Mouse (Mus musculus) G1E (cell line): ENCODE data around the gene Map3k6. TPM values are rescaled to one million over a fixed set of nuclear protein-coding genes. Genes with fewer than 3 reads are reported as not detected.
A peak's percentile ranks its signal among the peaks of the same experiment; 100 is the strongest.

Experiments
- ATAC-seq: 2 replicates; pipeline ENCODE4 v1.8.0; 2016; ENCODE audit warnings: mild to moderate bottlenecking; ENCODE audit not compliant: insufficient number of reproducible peaks, poor library complexity, low FRiP score, severe bottlenecking; ENCODE audit errors: extremely low read depth
- DNase-seq: peaks from one replicate; pipeline ENCODE4 v3.0.0; 2012; ENCODE audit warnings: low spot score
- H3K27me3 ChIP-seq: 2 replicates; pipeline ENCODE4 v1.6.1; 2012; ENCODE audit warnings: mild to moderate bottlenecking, low read length, inconsistent platforms; ENCODE audit not compliant: insufficient read depth
- H3K36me3 ChIP-seq: replicated peaks from 2 replicates; pipeline ENCODE3; 2012; ENCODE audit warnings: mild to moderate bottlenecking, inconsistent platforms
- H3K4me1 ChIP-seq: 2 replicates; pipeline ENCODE4 v1.6.1; 2012; ENCODE audit warnings: low read depth, low read length, inconsistent platforms, mixed read lengths; ENCODE audit not compliant: insufficient read depth
- H3K4me3 ChIP-seq: 2 replicates; pipeline ENCODE4 v1.5.1; 2012; ENCODE audit warnings: low read depth, mild to moderate bottlenecking, inconsistent platforms, low read length, moderate library complexity, mixed read lengths
- H3K9me3 ChIP-seq: replicated peaks from 2 replicates; pipeline ENCODE4 v1.6.1; 2012; ENCODE audit warnings: inconsistent platforms
- CTCF ChIP-seq: IDR thresholded peaks from 2 replicates; pipeline ENCODE4 v1.5.1; 2012; ENCODE audit warnings: low read depth, low read length, inconsistent platforms, mixed read lengths
- GATA1 ChIP-seq: IDR thresholded peaks from 2 replicates; pipeline ENCODE4 v1.6.1; 2012; ENCODE audit warnings: borderline replicate concordance, low read length, inconsistent platforms, mixed read lengths
- GATA2 ChIP-seq: IDR thresholded peaks from 2 replicates; pipeline ENCODE4 v1.6.1; 2012; ENCODE audit warnings: low read depth, low read length, inconsistent platforms, borderline replicate concordance
- POLR2AphosphoS5 ChIP-seq: IDR thresholded peaks from 2 replicates; pipeline ENCODE4 v1.6.1; 2012; ENCODE audit warnings: low read depth, low read length, inconsistent platforms; ENCODE audit not compliant: insufficient replicate concordance
- TAL1 ChIP-seq: conservative IDR thresholded peaks from 2 replicates; pipeline ENCODE4 v1.6.1; 2012; ENCODE audit warnings: low read depth, low read length, inconsistent platforms, mixed read lengths
- polyA plus RNA-seq: library from polyadenylated mRNA; stranded (reverse); fragments of >175 nt; gene quantifications from 2 replicates; pipeline ENCODE4 v1.2.3, GENCODE M21; 2012
- total RNA-seq, 2 experiments: library from RNA; stranded (forward) in 1 of 2; stranded (reverse) in 1 of 2; fragments of 200-1000 nt in 1 of 2; fragments of >200 nt in 1 of 2; fragmentation: Nextera tagmentation in 1 of 2; gene quantifications; 2 replicates each; pipeline ENCODE4 v1.2.3; 2014 to 2017

Gene Map3k6
- total and polyA plus RNA-seq, 3 experiments = 27.6 to 85.3 (median 28.4) TPM

DNA sequence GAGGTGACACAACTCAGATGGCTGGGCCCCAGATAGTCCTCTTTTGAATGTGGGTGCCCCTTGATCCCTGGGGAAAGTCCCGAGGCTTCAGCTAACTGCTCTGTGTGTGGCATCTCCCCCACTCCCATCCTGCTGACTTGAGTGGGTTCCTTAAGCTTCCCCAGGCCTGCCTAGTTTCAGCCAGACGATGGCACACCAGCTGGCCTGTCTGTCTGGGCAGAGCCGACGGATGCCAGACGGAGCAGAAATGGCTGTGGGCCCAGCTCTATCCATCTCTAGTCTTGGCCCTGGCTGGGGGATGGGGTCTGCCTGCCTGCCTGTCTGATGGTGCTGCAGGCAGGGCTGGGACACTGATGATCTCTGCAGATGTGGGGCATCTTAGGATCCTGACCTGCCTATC is 59.1 kb downstream of the Map3k6 start:
- no peak for DNase-seq
- H3K36me3 ChIP-seq = peaks cover 93% of the 10 kb centered on the region
- TF ChIP-seq GATA1 = no peak
- no peak for TF ChIP-seq TAL1
- TF ChIP-seq CTCF = no peak
- TF ChIP-seq POLR2AphosphoS5 = no peak
- TF ChIP-seq GATA2 = no peak
- no peak for ATAC-seq
- no peaks in the 10 kb centered on the region; the same call in 1 of the 2 replicates for H3K27me3 ChIP-seq
- H3K4me3 ChIP-seq = no peak overlapping the region
- H3K4me1 ChIP-seq = peaks cover 25% of the 10 kb centered on the region
- no peaks in the 10 kb centered on the region for H3K9me3 ChIP-seq

DNA sequence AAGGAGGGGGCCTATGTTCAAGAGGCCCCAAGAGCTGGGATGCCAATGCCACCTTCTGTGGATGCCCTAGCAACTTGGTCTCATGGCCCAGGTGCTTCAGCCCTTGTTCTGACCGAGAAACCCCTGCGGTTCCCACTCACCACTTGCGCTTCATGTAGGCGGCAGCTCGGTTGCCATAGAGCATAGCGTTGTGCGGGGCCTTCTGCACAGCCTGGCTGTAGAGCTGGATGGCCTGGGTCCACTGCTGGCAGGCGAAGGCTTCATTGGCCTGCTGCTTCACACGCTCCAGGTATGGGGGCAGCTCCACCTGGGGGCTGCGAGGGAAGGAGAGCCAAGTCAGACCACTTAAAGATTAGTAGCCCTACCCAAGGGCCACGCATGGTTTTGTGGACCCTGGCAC is 59.8 kb downstream of the Map3k6 start:
- no peaks in the 10 kb centered on the region for H3K9me3 ChIP-seq
- no peak for TF ChIP-seq POLR2AphosphoS5
- TF ChIP-seq GATA2 = no peak
- no peak for TF ChIP-seq TAL1
- TF ChIP-seq GATA1 = no peak
- TF ChIP-seq CTCF = no peak
- no peak overlapping the region for H3K4me3 ChIP-seq
- peaks cover 92% of the 10 kb centered on the region for H3K36me3 ChIP-seq
- ATAC-seq (no peak), DNase-seq (no peak)
- no peaks in the 10 kb centered on the region; the same call in 1 of the 2 replicates for H3K27me3 ChIP-seq
- peaks cover 20% of the 10 kb centered on the region for H3K4me1 ChIP-seq

DNA sequence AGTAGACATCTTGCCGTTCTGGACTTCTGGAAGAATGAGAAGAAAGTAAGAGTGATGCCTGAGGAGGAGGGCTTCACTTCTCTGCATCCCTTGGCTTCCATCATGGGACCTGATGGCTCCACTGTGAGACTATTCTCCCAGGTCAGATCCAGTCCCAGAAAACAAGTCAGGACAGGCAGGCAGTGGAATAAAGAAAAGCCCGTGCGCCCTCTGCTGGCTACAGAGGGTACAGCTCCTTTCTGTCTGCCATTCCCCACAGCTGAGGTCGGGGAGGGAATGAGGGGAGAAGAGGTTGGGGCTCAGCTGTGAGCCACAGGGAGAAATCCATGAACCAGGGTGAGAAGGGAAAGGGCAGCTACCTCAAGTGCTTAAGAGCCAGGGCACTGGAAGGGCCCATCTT is 61.2 kb downstream of the Map3k6 start:
- peaks cover 20% of the 10 kb centered on the region for H3K4me1 ChIP-seq
- peak; percentile 27 for DNase-seq
- no peaks in the 10 kb centered on the region for H3K9me3 ChIP-seq
- no peaks in the 10 kb centered on the region; the same call in 1 of the 2 replicates for H3K27me3 ChIP-seq
- no peak overlapping the region for H3K4me3 ChIP-seq
- no peak for TF ChIP-seq GATA1
- TF ChIP-seq POLR2AphosphoS5 = no peak
- peak; percentile 86 for TF ChIP-seq CTCF
- TF ChIP-seq TAL1 = no peak
- no peak for TF ChIP-seq GATA2
- ATAC-seq = no peak
- H3K36me3 ChIP-seq = peaks cover 87% of the 10 kb centered on the region

Other genes starting within 250 kb of the Map3k6 start
- 15.6 and 19.8 TPM in 2 replicates for gene Ahdc1, start 229.6 kb upstream of the Map3k6 start, total RNA-seq (2014; fragmentation: Nextera tagmentation)
- gene Ahdc1, start 229.6 kb upstream of the Map3k6 start, total RNA-seq (2017) = 2.7 TPM in 2 replicates
- 37.6 and 37.9 TPM in 2 replicates for gene Ahdc1, start 229.6 kb upstream of the Map3k6 start, polyA plus RNA-seq
- gene Wasf2, start 110.3 kb upstream of the Map3k6 start, total RNA-seq (2014; fragmentation: Nextera tagmentation) = 127 and 152 TPM in 2 replicates
- gene Wasf2, start 110.3 kb upstream of the Map3k6 start, total RNA-seq (2017) = 8.2 and 12.1 TPM in 2 replicates
- 54.9 and 58.3 TPM in 2 replicates for gene Wasf2, start 110.3 kb upstream of the Map3k6 start, polyA plus RNA-seq
- gene Cd164l2, start 28.7 kb upstream of the Map3k6 start, total RNA-seq (2014; fragmentation: Nextera tagmentation) = not detected in 2 replicates
- not detected in 2 replicates for gene Cd164l2, start 28.7 kb upstream of the Map3k6 start, total RNA-seq (2017)
- gene Cd164l2, start 28.7 kb upstream of the Map3k6 start, polyA plus RNA-seq = not detected in 2 replicates
- 0.58 TPM in 1 of 2 replicates, not detected in the other for gene Gpr3, start 28.3 kb upstream of the Map3k6 start, total RNA-seq (2014; fragmentation: Nextera tagmentation)
- 0.06 and 0.16 TPM in 2 replicates for gene Gpr3, start 28.3 kb upstream of the Map3k6 start, total RNA-seq (2017)
- gene Gpr3, start 28.3 kb upstream of the Map3k6 start, polyA plus RNA-seq = 0.02 and 0.10 TPM in 2 replicates
- gene Sytl1, start 22.3 kb downstream of the Map3k6 start, total RNA-seq (2014; fragmentation: Nextera tagmentation) = 1.2 and 2.5 TPM in 2 replicates
- 0.05 and 0.35 TPM in 2 replicates for gene Sytl1, start 22.3 kb downstream of the Map3k6 start, total RNA-seq (2017)
- 1.4 and 1.7 TPM in 2 replicates for gene Sytl1, start 22.3 kb downstream of the Map3k6 start, polyA plus RNA-seq
- 33.5 and 34.3 TPM in 2 replicates for gene Tmem222, start 37.0 kb downstream of the Map3k6 start, total RNA-seq (2014; fragmentation: Nextera tagmentation)
- 25.2 and 30.3 TPM in 2 replicates for gene Tmem222, start 37.0 kb downstream of the Map3k6 start, total RNA-seq (2017)
- gene Tmem222, start 37.0 kb downstream of the Map3k6 start, polyA plus RNA-seq = 30.3 and 30.8 TPM in 2 replicates
- 24.5 and 32.3 TPM in 2 replicates for gene Wdtc1, start 112.7 kb downstream of the Map3k6 start, total RNA-seq (2014; fragmentation: Nextera tagmentation)
- gene Wdtc1, start 112.7 kb downstream of the Map3k6 start, total RNA-seq (2017) = 6.9 and 7.1 TPM in 2 replicates
- gene Wdtc1, start 112.7 kb downstream of the Map3k6 start, polyA plus RNA-seq = 53.4 and 61.4 TPM in 2 replicates
- 27.3 and 30.2 TPM in 2 replicates for gene Slc9a1, start 128.9 kb downstream of the Map3k6 start, total RNA-seq (2014; fragmentation: Nextera tagmentation)
- 5.3 and 7.3 TPM in 2 replicates for gene Slc9a1, start 128.9 kb downstream of the Map3k6 start, total RNA-seq (2017)
- 37.0 and 44.6 TPM in 2 replicates for gene Slc9a1, start 128.9 kb downstream of the Map3k6 start, polyA plus RNA-seq
- not detected in 2 replicates for gene Tent5b, start 239.3 kb downstream of the Map3k6 start, total RNA-seq (2014; fragmentation: Nextera tagmentation)
- not detected in 2 replicates for gene Tent5b, start 239.3 kb downstream of the Map3k6 start, total RNA-seq (2017)
- gene Tent5b, start 239.3 kb downstream of the Map3k6 start, polyA plus RNA-seq = not detected in 2 replicates